Mouse (Mus musculus): Measurements from ENCODE around the gene Cenpm.
A peak's percentile ranks its signal among the peaks of the same experiment; 100 is the strongest.

Cenpm gene

DNA sequence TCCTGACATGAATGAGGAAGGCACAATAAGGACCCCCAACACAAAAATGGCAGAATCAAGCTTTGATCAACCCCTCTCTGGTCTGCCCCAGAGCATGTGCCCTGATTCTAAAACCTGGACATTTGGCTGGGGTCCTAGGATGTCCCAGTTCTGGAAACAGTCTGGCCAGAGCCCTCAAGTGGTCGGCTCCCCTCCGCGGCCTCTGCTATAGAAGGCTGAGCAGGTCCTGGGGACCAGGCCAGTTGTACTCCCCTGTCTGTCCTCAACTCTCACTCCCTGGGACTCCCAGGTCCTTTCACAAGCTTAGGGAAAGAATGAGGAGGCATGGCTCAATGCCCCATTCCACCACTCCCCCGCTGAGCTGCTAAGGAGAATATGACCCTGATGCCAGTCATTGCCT is 31.3 kb downstream of the Cenpm start:
- DNase-seq, result no peak

GRCm38 (mm10) chr15:82212752-82213063 is 31.8 kb downstream of the Cenpm start, which contains the start of gene Shisa8:
Shisa8 (minus strand) TSS chr15:82212815.
- DNase-seq, result peak in 1 of 2 experiments; percentile 27

- peak in 1 of 2 experiments; percentile 48 for DNase-seq
These were observed 32.4 kb downstream of the Cenpm start for GRCm38 (mm10) chr15:82211911-82212751.

GRCm38 (mm10) chr15:82211281-82211680 is 33.3 kb downstream of the Cenpm start:
- no peak for DNase-seq

DNA sequence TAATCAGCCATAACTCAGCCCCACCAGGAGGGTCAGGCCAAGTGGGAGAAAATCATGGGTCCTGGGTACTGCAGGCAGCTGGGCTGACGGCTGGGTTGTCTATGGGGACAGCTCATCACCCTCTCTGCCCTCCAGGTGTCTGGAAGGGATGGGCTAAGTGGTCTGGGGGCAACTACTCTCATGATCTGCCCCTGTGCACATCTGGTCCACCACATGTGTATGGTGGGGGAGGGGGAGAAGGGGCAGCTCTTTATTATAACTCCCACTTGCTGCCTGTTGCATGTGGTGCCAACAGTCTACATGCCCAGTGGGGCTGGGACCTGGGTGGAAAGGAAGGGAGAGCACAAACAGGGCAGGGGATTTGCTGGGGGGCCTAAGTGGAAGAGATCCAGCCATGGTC is 33.7 kb downstream of the Cenpm start:
- DNase-seq, result no peak

DNA sequence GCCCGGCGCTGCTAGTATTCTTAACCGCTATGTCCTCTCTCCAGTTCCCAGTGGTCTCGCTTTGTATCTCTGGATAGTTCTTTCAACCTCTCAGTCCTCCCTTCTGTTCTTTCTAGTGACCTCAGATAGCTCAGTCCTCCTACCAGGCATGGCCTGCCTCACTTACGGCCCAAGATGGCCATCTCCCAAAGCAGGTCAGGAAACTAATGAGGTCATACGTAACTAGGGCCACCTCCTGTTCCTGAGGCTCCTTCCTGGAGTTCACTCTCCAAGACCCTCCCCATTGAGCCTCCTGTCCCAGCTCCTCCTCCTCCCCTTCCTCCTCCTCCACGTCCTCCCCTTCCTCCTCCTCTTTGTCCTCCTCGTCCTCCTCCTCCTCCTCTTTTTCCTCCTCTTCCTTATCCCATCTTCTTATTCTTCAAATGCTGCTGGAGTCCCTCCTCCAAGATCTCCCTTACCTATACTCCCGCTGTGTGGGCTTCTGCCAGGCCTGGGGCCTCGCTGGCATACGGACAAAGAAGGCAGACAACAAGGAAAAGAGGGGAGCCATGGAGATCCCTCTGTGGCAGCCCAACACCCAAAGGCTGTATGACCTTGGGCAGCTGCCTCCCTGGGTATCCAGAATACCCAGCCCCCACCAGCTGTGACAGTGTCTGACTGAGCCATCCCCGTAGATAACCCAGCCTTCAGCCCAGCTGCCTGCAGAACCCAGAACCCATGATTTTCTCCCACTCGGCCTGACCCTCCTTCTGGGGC is 35.1 kb downstream of the Cenpm start:
- no peak for DNase-seq

DNA sequence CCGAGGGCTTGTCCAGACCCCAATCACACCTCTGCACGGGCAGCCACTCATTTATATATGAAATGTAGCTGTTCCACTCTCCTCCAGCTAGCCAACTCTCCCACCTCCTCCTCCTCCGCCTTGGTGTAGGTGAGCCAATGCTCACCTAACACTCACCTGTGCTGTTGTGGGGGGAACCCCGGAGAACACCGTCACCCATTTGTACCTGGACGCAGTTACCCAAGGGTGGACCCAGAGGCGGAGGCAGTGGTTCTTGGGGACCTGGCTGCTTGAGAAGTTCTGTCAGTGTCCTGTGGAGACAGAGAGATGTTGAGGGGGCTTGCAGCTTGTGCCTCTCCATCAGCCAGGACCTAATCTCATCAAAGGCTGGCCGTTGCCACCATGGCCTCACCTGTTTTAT is 36.2 kb downstream of the Cenpm start:
- DNase-seq, result no peak

DNA sequence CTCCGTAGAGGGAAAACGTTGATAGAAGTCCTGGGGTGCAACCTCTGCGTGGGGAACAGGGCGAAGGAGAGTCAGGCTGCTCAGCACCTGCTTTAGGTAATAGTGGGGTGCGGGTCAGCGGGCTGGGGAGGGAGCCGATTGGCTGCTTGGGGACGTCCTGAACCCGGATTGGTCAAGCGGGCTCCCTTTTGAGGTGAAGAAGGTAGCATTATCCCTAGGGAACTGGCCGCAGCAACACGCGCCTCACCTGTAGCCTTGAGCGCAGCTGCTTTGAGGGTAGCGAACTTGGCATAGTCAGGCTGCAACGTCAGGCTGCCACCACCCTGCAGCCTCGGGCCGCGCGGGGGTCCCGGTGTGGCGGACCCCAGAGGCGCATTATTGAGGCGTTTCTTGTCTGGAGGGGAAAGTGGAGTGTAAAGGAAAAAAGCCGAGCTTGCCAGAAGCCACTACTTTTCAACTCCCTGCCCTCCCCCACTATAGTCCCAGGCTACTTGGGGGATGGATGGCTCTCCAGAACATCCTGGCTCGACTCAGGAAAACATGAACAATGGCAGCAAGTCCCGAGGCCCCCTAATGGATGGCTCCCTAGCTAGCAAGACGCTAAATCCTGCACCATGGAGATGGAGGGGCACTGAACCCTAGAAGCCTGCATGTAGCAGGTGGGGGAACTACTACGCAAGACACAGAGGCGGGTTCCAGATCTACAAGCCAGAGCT is 36.9 kb downstream of the Cenpm start:
- no peak for DNase-seq

DNA sequence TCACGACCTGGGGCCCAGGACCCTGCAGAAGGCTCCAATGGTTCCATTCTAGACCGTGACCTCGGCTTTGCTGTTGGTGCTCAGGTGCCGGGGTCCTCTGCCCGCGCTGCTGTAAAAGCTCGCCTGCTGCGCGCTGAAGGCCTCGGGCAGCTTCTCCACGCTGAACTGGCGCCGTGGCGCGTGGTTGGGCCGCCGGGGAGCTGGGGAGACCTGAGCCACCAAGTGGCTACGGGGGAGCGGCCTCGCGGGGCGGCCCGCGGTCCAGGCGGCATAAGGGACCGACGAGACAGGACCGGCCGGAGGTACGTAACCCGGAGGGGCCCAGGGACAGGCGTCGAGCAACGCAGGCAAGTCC is 37.5 kb downstream of the Cenpm start:
- DNase-seq, result no peak

DNA sequence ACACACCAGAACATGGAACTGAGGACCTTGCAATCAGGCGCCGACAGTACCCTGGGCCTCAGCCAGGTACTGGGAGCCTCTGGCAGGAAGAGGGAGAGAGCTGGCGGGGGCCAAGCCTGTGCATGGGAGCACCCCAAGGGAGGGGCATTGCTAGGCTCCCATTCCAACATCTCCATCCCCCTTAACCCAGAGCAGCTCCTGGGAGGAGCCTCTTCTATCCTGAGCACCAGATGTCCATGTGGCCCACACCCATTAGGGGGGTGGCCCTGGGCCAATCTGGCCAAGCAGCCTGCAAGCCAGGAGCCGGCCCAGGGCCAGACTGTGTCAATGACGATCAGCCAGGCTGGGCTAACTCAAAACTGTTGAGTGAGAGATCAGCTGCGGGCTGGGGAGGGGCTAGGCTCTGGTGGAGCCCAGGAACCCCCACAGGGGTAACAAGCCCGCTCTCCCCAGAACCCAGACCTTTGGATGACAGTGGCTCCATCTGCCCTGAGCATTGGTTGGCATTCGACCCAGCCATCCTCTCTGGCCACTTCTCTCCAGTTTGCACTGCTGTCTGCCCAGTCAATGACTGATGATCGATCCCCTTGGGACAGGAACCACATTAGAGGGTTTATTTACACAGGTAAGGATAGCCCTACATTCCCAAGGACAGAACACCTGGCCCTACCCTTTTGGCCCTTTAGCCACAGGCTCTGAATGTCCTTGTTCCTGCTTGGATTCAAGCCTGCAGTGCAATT is 38.0 kb downstream of the Cenpm start:
- DNase-seq, result no peak

DNA sequence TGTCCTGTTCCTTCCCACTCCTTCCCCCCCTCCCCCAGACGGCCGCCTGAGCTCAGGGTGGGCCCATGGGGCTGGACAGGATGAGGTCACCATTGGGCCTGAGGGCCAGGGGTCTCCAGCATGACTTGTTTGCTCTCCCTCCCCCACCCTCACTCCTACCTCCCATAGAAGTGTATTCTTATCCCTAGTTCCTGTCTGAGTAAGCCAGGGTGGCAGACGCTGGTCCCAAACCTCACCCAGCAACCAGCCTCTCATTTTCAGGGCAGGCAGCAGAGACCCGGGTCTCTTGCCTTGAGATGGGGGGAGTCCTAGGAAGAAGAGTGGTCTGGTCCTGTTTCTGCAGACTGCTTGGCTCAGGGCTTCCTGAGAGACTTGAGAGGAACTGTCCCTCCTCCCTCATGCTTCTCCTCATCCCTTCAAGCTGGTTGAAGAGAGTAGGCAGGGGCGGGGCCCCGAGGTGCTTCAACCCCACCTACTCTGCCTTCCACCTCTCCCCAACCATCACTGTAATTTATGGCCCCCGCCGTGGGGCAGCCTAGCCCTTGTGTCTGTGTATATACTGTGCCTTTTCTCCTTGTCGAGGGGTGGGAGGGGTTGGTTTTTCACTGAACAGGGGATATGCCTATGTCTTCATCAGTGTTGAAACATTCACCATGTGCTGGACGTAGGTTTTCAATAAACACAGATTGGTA is 39.7 kb downstream of the Cenpm start:
- no peak for DNase-seq

GRCm38 (mm10) chr15:82203611-82204351 is 40.8 kb downstream of the Cenpm start:
- DNase-seq, result no peak

GRCm38 (mm10) chr15:82203090-82203489 is 41.5 kb downstream of the Cenpm start:
- DNase-seq, result no peak

DNA sequence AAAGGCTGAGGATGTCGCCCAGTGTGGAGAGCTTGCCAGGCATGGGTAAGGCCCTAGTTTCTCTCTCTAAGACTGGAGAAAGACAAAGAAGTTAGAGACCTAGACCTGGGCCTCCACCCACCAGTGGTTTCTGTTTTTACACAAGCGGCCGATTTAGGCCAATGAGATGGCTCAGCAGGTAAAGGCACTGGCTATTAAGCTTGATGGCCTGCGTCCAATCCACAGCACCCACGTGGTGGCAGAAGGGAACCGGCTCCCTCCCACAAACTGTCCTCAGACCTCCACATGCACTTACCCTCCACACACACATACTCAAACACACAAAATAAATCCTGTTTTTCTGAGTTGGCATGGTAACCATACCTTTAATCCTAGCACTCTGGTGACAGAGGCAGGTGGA is 42.5 kb downstream of the Cenpm start:
- DNase-seq, result no peak

DNA sequence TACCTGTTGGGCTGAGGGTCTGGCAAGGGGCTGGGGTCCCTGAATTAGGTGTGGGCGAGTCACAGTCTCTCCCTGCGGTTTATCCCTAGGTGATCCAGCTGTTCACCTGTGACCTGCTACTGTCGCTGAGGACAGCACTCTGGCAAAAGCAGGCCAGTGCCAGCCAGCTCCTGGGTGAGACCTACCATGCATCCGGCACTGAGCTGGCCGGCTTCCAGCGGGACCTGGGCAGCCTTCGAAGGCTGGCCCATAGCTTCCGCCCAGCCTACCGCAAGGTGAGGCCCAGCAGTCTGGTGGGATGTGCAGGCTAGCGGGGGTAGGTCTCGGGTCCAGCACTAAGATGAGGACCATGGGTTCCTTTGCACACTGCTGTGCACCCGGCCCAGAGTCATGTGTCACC is 45.0 kb downstream of the Cenpm start:
- DNase-seq, result no peak

DNA sequence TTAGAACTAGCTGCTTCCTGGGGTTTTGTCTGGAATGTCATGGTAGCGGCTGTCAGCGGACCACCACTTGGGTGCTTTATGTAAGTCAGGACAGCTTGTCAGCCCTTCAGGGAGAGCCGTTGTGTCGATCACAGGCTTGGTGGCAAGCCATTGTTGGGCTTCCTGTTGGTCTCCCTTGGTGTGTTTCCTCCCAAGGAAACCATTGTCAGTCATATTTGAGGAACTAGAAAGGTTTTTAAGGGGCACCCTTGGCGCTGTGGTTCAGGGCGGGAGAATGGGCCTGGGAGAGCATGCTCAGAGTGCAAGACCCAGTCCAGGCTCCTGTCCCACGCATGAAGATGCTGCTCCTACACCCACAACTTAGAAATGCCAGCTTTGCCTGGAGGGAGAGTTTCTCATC is 46.2 kb downstream of the Cenpm start:
- no peak for DNase-seq

DNA sequence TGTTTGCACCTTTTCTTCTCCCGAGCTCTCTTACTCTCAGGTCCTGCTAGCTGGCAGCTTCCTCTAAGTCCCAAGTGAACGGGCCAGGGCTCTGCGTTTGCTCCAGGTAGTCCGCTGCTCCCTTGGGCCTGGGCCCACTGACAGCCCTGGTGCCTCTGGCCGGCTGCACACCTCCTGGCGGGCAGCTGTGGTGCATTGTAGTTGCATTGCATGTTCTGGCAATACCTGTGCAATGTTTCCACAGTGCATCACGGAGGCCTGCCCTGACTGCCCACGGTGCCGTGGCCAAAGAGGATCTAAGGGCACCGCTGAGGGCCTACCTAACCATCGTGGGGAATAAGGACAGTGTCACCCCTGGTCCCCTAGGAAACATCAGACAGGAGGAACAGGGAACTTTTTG is 46.6 kb downstream of the Cenpm start:
- DNase-seq, result no peak

GRCm38 (mm10) chr15:82197246-82197750 is 47.2 kb downstream of the Cenpm start:
- DNase-seq, result no peak

DNA sequence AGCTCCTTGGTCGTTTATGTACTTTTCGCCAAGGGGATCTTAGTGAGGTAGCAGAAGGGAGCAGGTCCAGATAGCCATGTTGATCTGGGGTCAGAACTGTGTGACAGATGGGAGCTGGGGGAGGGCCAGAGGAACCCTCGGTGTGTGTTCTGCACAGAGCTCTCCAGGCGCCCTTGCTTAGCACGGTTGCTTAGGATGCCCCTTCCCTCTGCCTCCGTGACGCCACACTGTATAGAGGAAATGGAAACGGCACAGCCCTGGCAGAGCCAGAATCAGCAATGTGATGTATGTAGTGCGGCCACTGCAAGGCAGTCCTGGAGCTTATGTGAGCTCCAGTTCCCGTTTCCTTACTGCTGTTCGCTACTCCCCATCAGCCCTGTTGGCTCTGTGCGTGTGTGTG is 48.2 kb downstream of the Cenpm start:
- no peak for DNase-seq

DNA sequence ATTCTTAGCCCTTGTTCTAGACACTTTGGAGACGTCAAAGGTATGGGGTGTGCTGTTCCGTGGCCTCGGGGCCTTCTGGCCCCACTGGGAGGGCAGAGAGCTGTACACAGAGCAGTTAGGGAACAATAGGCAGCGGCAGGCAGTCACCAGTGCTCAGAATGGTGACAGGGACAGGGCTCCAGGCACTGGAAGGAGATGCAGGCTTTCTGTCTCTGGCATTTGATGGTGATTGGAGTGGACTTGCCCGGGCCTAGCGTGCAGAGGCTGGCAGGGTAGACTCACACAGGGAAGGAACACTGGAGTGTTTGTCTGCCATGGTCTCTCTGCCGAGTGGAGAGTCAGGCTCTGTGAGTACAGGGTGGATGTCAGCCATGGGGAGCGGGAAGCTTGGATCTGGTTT is 51.9 kb downstream of the Cenpm start:
- no peak for DNase-seq

- DNase-seq, result peak in 1 of 2 experiments; percentile 57
These were observed 55.9 kb downstream of the Cenpm start for GRCm38 (mm10) chr15:82188481-82189240.
